7 mouse cellular contexts compared by ENCODE assay signal in genomic region chr5:137720558-137721164, GRCm38 (mm10). TPM values are rescaled to one million over a fixed set of nuclear protein-coding genes. Genes with fewer than 3 reads are reported as not detected.
A peak's percentile ranks its signal among the peaks of the same experiment; 100 is the strongest.
DNase-seq lines count a peak whose midpoint lies in the region; ATAC-seq lines count a peak whose summit lies in the region.
"Not testable (repeated sequence)": the region's sequence is repeated elsewhere in the genome, so short reads cannot be mapped to it uniquely, and the experiment has no call there.

No protein-coding gene starts in this region.

- not testable (repeated sequence) for H3K9ac ChIP-seq in forebrain, embryonic 14.5 days (ENCODE audit: low read length); hindbrain, embryonic 12.5 days; kidney, embryonic 14.5 days (ENCODE audit: low read depth, low read length); liver, embryonic 11.5 days (ENCODE audit: low read depth, low read length); stomach, embryonic 14.5 days (replicated peaks; ENCODE audit: low read depth, low read length)

- 0 out of 2 replicates have a peak overlapping the region, but pooled peaks have one; percentile 21 for H3K4me2 ChIP-seq in forebrain, embryonic 14.5 days (ENCODE audit: low read length)
- H3K4me2 ChIP-seq in hindbrain, embryonic 12.5 days (replicated peaks), result peak overlapping the region; percentile 38
- peak overlapping the region; percentile 34 for H3K4me2 ChIP-seq in kidney, embryonic 14.5 days (replicated peaks; ENCODE audit: low read depth, low read length)
- peak overlapping the region; percentile 62 for H3K4me2 ChIP-seq in liver, embryonic 11.5 days
- peak overlapping the region; percentile 29 for H3K4me2 ChIP-seq in stomach, embryonic 14.5 days (replicated peaks; ENCODE audit: low read depth, low read length)

- H3K4me1 ChIP-seq in forebrain, embryonic 14.5 days (ENCODE audit: control insufficient read depth, insufficient read depth, low read length); hindbrain, embryonic 12.5 days; kidney, embryonic 14.5 days (ENCODE audit: control insufficient read depth, insufficient read depth, low read length); stomach, embryonic 14.5 days (ENCODE audit: control insufficient read depth, insufficient read depth, low read length): not testable (repeated sequence)
- peaks cover 13% of the 10 kb centered on the region for H3K4me1 ChIP-seq in liver, embryonic 11.5 days (replicated peaks; ENCODE audit: control insufficient read depth, insufficient read depth, low read length)

- not testable (repeated sequence) for H3K4me3 ChIP-seq in forebrain, embryonic 14.5 days (ENCODE audit: low read depth, low read length); hindbrain, embryonic 12.5 days; kidney, embryonic 14.5 days (ENCODE audit: low read length); liver, embryonic 11.5 days (ENCODE audit: low read depth, low read length); stomach, embryonic 14.5 days (ENCODE audit: low read depth, low read length)

- H3K36me3 ChIP-seq in forebrain, embryonic 14.5 days (ENCODE audit: control insufficient read depth, insufficient read depth, low read length); hindbrain, embryonic 12.5 days; kidney, embryonic 14.5 days (ENCODE audit: control insufficient read depth, insufficient read depth, low read length); liver, embryonic 11.5 days (ENCODE audit: control insufficient read depth, insufficient read depth, low read length); stomach, embryonic 14.5 days (ENCODE audit: control insufficient read depth, insufficient read depth, low read length): not testable (repeated sequence)

- whole genome bisulfite sequencing in forebrain, embryonic 14.5 days, result 34% methylated on average over 10 of the region's 16 CpGs
- 23% methylated on average over 9 of the region's 16 CpGs for WGBS in hindbrain, embryonic 12.5 days
- WGBS in kidney, embryonic 14.5 days, result 14% methylated on average over 9 of the region's 16 CpGs
- 15% methylated on average over 10 of the region's 16 CpGs for WGBS in liver, embryonic 11.5 days
- 6% methylated on average over 10 of the region's 16 CpGs for WGBS in stomach, embryonic 14.5 days

- peak; percentile 43 for DNase-seq in adrenal gland, postnatal 14 days
- not testable (repeated sequence) for DNase-seq in forebrain, embryonic 14.5 days (ENCODE audit: low spot score)
- DNase-seq in liver, embryonic 11.5 days (ENCODE audit: low spot score), result peak; percentile 48
- DNase-seq in mesoderm, embryonic 11.5 days (ENCODE audit: low read depth, low spot score), result peak; percentile 34

- not testable (repeated sequence) for H3K27me3 ChIP-seq in forebrain, embryonic 14.5 days (replicated peaks; ENCODE audit: control insufficient read depth, insufficient read depth, low read length); hindbrain, embryonic 12.5 days; kidney, embryonic 14.5 days (ENCODE audit: control insufficient read depth, insufficient read depth, low read length); liver, embryonic 11.5 days (replicated peaks; ENCODE audit: control insufficient read depth, insufficient read depth, low read length); stomach, embryonic 14.5 days (ENCODE audit: control insufficient read depth, insufficient read depth, low read length)

- ATAC-seq in forebrain, embryonic 14.5 days; hindbrain, embryonic 12.5 days (ENCODE audit: low FRiP score); stomach, embryonic 14.5 days (ENCODE audit: insufficient number of reproducible peaks, insufficient read depth, low FRiP score, low read depth): not testable (repeated sequence)
- ATAC-seq in kidney, embryonic 14.5 days (ENCODE audit: low FRiP score, low TSS enrichment), result peak; percentile 76; the same call in 1 of the 2 replicates
- peak; percentile 75 for ATAC-seq in liver, embryonic 11.5 days (replicated peaks; ENCODE audit: low FRiP score)

- H3K9me3 ChIP-seq in forebrain, embryonic 14.5 days (replicated peaks; ENCODE audit: control insufficient read depth, low read length); hindbrain, embryonic 12.5 days (replicated peaks); kidney, embryonic 14.5 days (ENCODE audit: control insufficient read depth, low read length); liver, embryonic 11.5 days (ENCODE audit: control insufficient read depth, low read length); stomach, embryonic 14.5 days (ENCODE audit: control insufficient read depth, low read depth, low read length): not testable (repeated sequence)

- not testable (repeated sequence) for H3K27ac ChIP-seq in forebrain, embryonic 14.5 days (ENCODE audit: low read depth, low read length); hindbrain, embryonic 12.5 days; kidney, embryonic 14.5 days (ENCODE audit: low read depth, low read length); liver, embryonic 11.5 days (ENCODE audit: low read depth, low read length); stomach, embryonic 14.5 days (ENCODE audit: low read length)

RNA-seq across cellular contexts. Expression of gene Nyap1, which starts 20.7 kb away (rescaled TPM):
- 3.6 and 5.9 TPM in 2 replicates for total RNA-seq in adrenal gland, postnatal 14 days (2021)
- 13.8 and 14.5 TPM in 2 replicates for polyA plus RNA-seq in forebrain, embryonic 14.5 days (2014; fragmentation: Nextera tagmentation; extraction: Ambion mirVana)
- polyA plus RNA-seq in hindbrain, embryonic 12.5 days (2016; fragmentation: Nextera tagmentation; extraction: Ambion mirVana), result 20.9 and 22.2 TPM in 2 replicates
- polyA plus RNA-seq in kidney, embryonic 14.5 days (2014; fragmentation: Nextera tagmentation; extraction: Ambion mirVana), result 0.56 and 1.1 TPM in 2 replicates
- 0.39 and 0.43 TPM in 2 replicates for polyA plus RNA-seq in liver, embryonic 11.5 days (2014; fragmentation: Nextera tagmentation; extraction: Ambion mirVana)
- polyA plus RNA-seq in stomach, embryonic 14.5 days (2014; fragmentation: Nextera tagmentation; extraction: Ambion mirVana), result 1.0 and 1.4 TPM in 2 replicates

RNA-seq across cellular contexts. Expression of gene Tsc22d4, which starts 24.9 kb away (rescaled TPM):
- total RNA-seq in adrenal gland, postnatal 14 days (2021), result 74.9 and 87.3 TPM in 2 replicates
- polyA plus RNA-seq in forebrain, embryonic 14.5 days (2014; fragmentation: Nextera tagmentation; extraction: Ambion mirVana), result 52.3 and 62.1 TPM in 2 replicates
- 81.8 and 82.9 TPM in 2 replicates for polyA plus RNA-seq in hindbrain, embryonic 12.5 days (2016; fragmentation: Nextera tagmentation; extraction: Ambion mirVana)
- polyA plus RNA-seq in kidney, embryonic 14.5 days (2014; fragmentation: Nextera tagmentation; extraction: Ambion mirVana), result 104 and 121 TPM in 2 replicates
- 129 and 134 TPM in 2 replicates for polyA plus RNA-seq in liver, embryonic 11.5 days (2014; fragmentation: Nextera tagmentation; extraction: Ambion mirVana)
- polyA plus RNA-seq in stomach, embryonic 14.5 days (2014; fragmentation: Nextera tagmentation; extraction: Ambion mirVana), result 118 and 132 TPM in 2 replicates

RNA-seq across cellular contexts. Expression of gene Agfg2, which starts 36.1 kb away (rescaled TPM):
- 22.9 and 25.3 TPM in 2 replicates for total RNA-seq in adrenal gland, postnatal 14 days (2021)
- 10.4 and 11.8 TPM in 2 replicates for polyA plus RNA-seq in forebrain, embryonic 14.5 days (2014; fragmentation: Nextera tagmentation; extraction: Ambion mirVana)
- polyA plus RNA-seq in hindbrain, embryonic 12.5 days (2016; fragmentation: Nextera tagmentation; extraction: Ambion mirVana), result 21.2 and 22.4 TPM in 2 replicates
- 14.4 and 14.8 TPM in 2 replicates for polyA plus RNA-seq in kidney, embryonic 14.5 days (2014; fragmentation: Nextera tagmentation; extraction: Ambion mirVana)
- polyA plus RNA-seq in liver, embryonic 11.5 days (2014; fragmentation: Nextera tagmentation; extraction: Ambion mirVana), result 29.3 and 32.4 TPM in 2 replicates
- polyA plus RNA-seq in stomach, embryonic 14.5 days (2014; fragmentation: Nextera tagmentation; extraction: Ambion mirVana), result 12.9 and 13.2 TPM in 2 replicates

RNA-seq across cellular contexts. Expression of gene Ppp1r35, which starts 58.0 kb away (rescaled TPM):
- total RNA-seq in adrenal gland, postnatal 14 days (2021), result 20.4 and 21.9 TPM in 2 replicates
- 55.1 and 60.0 TPM in 2 replicates for polyA plus RNA-seq in forebrain, embryonic 14.5 days (2014; fragmentation: Nextera tagmentation; extraction: Ambion mirVana)
- polyA plus RNA-seq in hindbrain, embryonic 12.5 days (2016; fragmentation: Nextera tagmentation; extraction: Ambion mirVana), result 55.1 and 59.7 TPM in 2 replicates
- 41.6 and 54.8 TPM in 2 replicates for polyA plus RNA-seq in kidney, embryonic 14.5 days (2014; fragmentation: Nextera tagmentation; extraction: Ambion mirVana)
- 49.4 and 55.0 TPM in 2 replicates for polyA plus RNA-seq in liver, embryonic 11.5 days (2014; fragmentation: Nextera tagmentation; extraction: Ambion mirVana)
- polyA plus RNA-seq in stomach, embryonic 14.5 days (2014; fragmentation: Nextera tagmentation; extraction: Ambion mirVana), result 32.7 and 38.1 TPM in 2 replicates
